Mouse (Mus musculus) limb, embryonic 14.5 days (tissue): ENCODE data around the gene Slc47a2. TPM values are rescaled to one million over a fixed set of nuclear protein-coding genes. Genes with fewer than 3 reads are reported as not detected.

ENCODE experiments used
- ATAC-seq: fragments of 200-750 bp; cut with Nextera tagmentation; 2 replicates; pipeline ENCODE4 v1.8.0; 2017; ENCODE audit warnings: low read depth, moderate number of reproducible peaks, moderate TSS enrichment; ENCODE audit not compliant: low FRiP score
- DNase-seq: peaks from one replicate; pipeline ENCODE4 v3.0.0-alpha.2; 2015; ENCODE audit warnings: low spot score
- H3K27ac ChIP-seq: fragments of 300-500 bp; sonication (generic); replicated peaks from 2 replicates; pipeline ENCODE4 v1.5.1; 2014; ENCODE audit warnings: low read depth, mild to moderate bottlenecking, low read length, moderate library complexity, mixed read lengths
- H3K27me3 ChIP-seq: fragments of 300-500 bp; sonication (generic); 2 replicates; pipeline ENCODE4 v1.6.1; 2014; ENCODE audit warnings: low read length, mixed read lengths; ENCODE audit not compliant: control insufficient read depth, insufficient read depth
- H3K36me3 ChIP-seq: fragments of 300-500 bp; sonication (generic); 2 replicates; pipeline ENCODE4 v1.6.1; 2014; ENCODE audit warnings: mild to moderate bottlenecking, low read length, moderate library complexity, mixed read lengths; ENCODE audit not compliant: control insufficient read depth, insufficient read depth
- H3K4me1 ChIP-seq: fragments of 300-500 bp; sonication (generic); 2 replicates; pipeline ENCODE4 v1.6.1; 2014; ENCODE audit warnings: antibody characterized with exemption, low read length, mixed read lengths; ENCODE audit not compliant: control insufficient read depth, insufficient read depth
- H3K4me2 ChIP-seq: fragments of 300-500 bp; sonication (generic); replicated peaks from 2 replicates; pipeline ENCODE4 v1.6.1; 2014; ENCODE audit warnings: low read depth, mild to moderate bottlenecking, low read length, moderate library complexity; ENCODE audit not compliant: severe bottlenecking
- H3K4me3 ChIP-seq: fragments of 300-500 bp; sonication (generic); replicated peaks from 2 replicates; pipeline ENCODE4 v1.5.1; 2014; ENCODE audit warnings: low read length
- H3K9ac ChIP-seq: fragments of 300-500 bp; sonication (generic); 2 replicates; pipeline ENCODE4 v1.6.1; 2014; ENCODE audit warnings: mild to moderate bottlenecking, low read depth, low read length, moderate library complexity; ENCODE audit not compliant: severe bottlenecking
- H3K9me3 ChIP-seq: fragments of 300-500 bp; sonication (generic); 2 replicates; pipeline ENCODE4 v1.6.1; 2016; ENCODE audit warnings: low read length; ENCODE audit not compliant: control insufficient read depth
- POLR2A ChIP-seq: fragments of 200-500 bp; IDR thresholded peaks from 2 replicates; pipeline ENCODE4 v1.8.0; 2012; ENCODE audit warnings: inconsistent platforms, mild to moderate bottlenecking, moderate library complexity, borderline replicate concordance; ENCODE audit not compliant: insufficient read depth, insufficient read length; ENCODE audit errors: extremely low read depth
- WGBS: fragments of 180-500 bp; shearing (Covaris S2); extraction: QIAGEN DNeasy Blood & Tissue Kit; methylation state at CpG from one replicate; pipeline ENCODE4 v1.1.7; 2014; 5-methylcytosine and 5-hydroxymethylcytosine counted together
- polyA plus RNA-seq, 2 experiments: library from polyadenylated mRNA; depleted of rRNA in 1 of 2; stranded (reverse) in 1 of 2; unstranded in 1 of 2; fragments of >200 nt; fragmentation: Nextera tagmentation in 1 of 2; extraction: Ambion mirVana in 1 of 2; gene quantifications; 2 replicates each; pipeline versions ENCODE4 v1.2.1 to v1.2.3; 2012 to 2014

Slc47a2 gene
- polyA plus RNA-seq, 2 experiments = 0.10 to 0.19 TPM

DNA sequence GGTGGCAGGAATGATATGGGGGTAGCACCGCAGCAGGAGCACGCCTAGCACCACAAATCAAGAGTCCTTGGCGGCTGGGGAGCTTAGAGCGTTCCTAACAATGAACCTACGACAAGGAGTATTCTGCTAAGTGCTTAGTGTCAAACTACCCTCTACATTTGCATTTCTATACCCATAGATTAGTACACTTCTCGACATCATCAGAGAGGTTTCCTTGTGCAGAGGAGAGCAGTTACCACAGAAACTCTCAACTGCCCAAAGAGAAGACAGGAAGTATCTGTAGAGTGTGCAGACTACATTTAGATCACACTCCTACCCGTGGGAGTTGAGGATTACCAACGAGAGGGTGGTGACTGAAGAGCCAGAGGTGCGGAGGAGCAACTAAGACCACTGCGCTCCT lies 90.9 kb downstream of the Slc47a2 start:
- DNase-seq (no peak), ATAC-seq (no peak)
- no peak for TF ChIP-seq POLR2A
- Histone ChIP-seq H3K36me3 (peaks cover 70% of the 10 kb centered on the region), H3K9ac (no peak overlapping the region), H3K4me2 (no peak overlapping the region), H3K4me1 (no peaks in the 10 kb centered on the region), H3K27ac (no peak overlapping the region), H3K9me3 (no peaks in the 10 kb centered on the region), H3K27me3 (no peaks in the 10 kb centered on the region), H3K4me3 (no peak overlapping the region)
- 87% methylated on average over 10 of the region's 10 CpGs for WGBS

Other genes starting within 250 kb of the Slc47a2 start
- 3.8 and 5.1 TPM in 2 replicates for gene Tnfrsf13b, start 216.1 kb downstream of the Slc47a2 start, polyA plus RNA-seq (2012; rRNA removed)
- gene Tnfrsf13b, start 216.1 kb downstream of the Slc47a2 start, polyA plus RNA-seq (2014; fragmentation: Nextera tagmentation; extraction: Ambion mirVana) = 2.2 and 3.6 TPM in 2 replicates
- 123 and 146 TPM in 2 replicates for gene Usp22, start 167.8 kb downstream of the Slc47a2 start, polyA plus RNA-seq (2012; rRNA removed)
- gene Usp22, start 167.8 kb downstream of the Slc47a2 start, polyA plus RNA-seq (2014; fragmentation: Nextera tagmentation; extraction: Ambion mirVana) = 174 and 201 TPM in 2 replicates
- gene Aldh3a1, start 135.3 kb downstream of the Slc47a2 start, polyA plus RNA-seq (2012; rRNA removed) = 0.47 and 0.55 TPM in 2 replicates
- gene Aldh3a1, start 135.3 kb downstream of the Slc47a2 start, polyA plus RNA-seq (2014; fragmentation: Nextera tagmentation; extraction: Ambion mirVana) = 0.47 and 0.70 TPM in 2 replicates
- gene Aldh3a2, start 75.4 kb downstream of the Slc47a2 start, polyA plus RNA-seq (2012; rRNA removed) = 33.2 and 35.5 TPM in 2 replicates
- gene Aldh3a2, start 75.4 kb downstream of the Slc47a2 start, polyA plus RNA-seq (2014; fragmentation: Nextera tagmentation; extraction: Ambion mirVana) = 33.5 and 34.4 TPM in 2 replicates
- 0.82 and 0.91 TPM in 2 replicates for gene Slc47a1, start 35.5 kb upstream of the Slc47a2 start, polyA plus RNA-seq (2012; rRNA removed)
- 0.65 and 0.86 TPM in 2 replicates for gene Slc47a1, start 35.5 kb upstream of the Slc47a2 start, polyA plus RNA-seq (2014; fragmentation: Nextera tagmentation; extraction: Ambion mirVana)
- 2.4 and 2.8 TPM in 2 replicates for gene Rnf112, start 111.3 kb upstream of the Slc47a2 start, polyA plus RNA-seq (2012; rRNA removed)
- gene Rnf112, start 111.3 kb upstream of the Slc47a2 start, polyA plus RNA-seq (2014; fragmentation: Nextera tagmentation; extraction: Ambion mirVana) = 0.21 and 0.26 TPM in 2 replicates
- gene Mfap4, start 142.6 kb upstream of the Slc47a2 start, polyA plus RNA-seq (2012; rRNA removed) = 749 and 913 TPM in 2 replicates
- gene Mfap4, start 142.6 kb upstream of the Slc47a2 start, polyA plus RNA-seq (2014; fragmentation: Nextera tagmentation; extraction: Ambion mirVana) = 474 and 516 TPM in 2 replicates
- 98.7 and 133 TPM in 2 replicates for gene Mapk7, start 151.5 kb upstream of the Slc47a2 start, polyA plus RNA-seq (2012; rRNA removed)
- gene Mapk7, start 151.5 kb upstream of the Slc47a2 start, polyA plus RNA-seq (2014; fragmentation: Nextera tagmentation; extraction: Ambion mirVana) = 55.9 and 68.9 TPM in 2 replicates
- 37.2 and 41.7 TPM in 2 replicates for gene B9d1, start 162.3 kb upstream of the Slc47a2 start, polyA plus RNA-seq (2012; rRNA removed)
- 28.2 and 35.5 TPM in 2 replicates for gene B9d1, start 162.3 kb upstream of the Slc47a2 start, polyA plus RNA-seq (2014; fragmentation: Nextera tagmentation; extraction: Ambion mirVana)
- gene Epn2, start 236.8 kb upstream of the Slc47a2 start, polyA plus RNA-seq (2012; rRNA removed) = 35.1 and 40.6 TPM in 2 replicates
- gene Epn2, start 236.8 kb upstream of the Slc47a2 start, polyA plus RNA-seq (2014; fragmentation: Nextera tagmentation; extraction: Ambion mirVana) = 31.1 and 39.8 TPM in 2 replicates